Mouse (Mus musculus) liver, adult 2 months (tissue): ENCODE data around the gene Slc39a2.

Source experiments
- CTCF ChIP-seq: fragments of 200-500 bp; IDR thresholded peaks from 2 replicates; pipeline ENCODE4 v1.5.1; 2011; ENCODE audit warnings: low read depth, low read length, control low read depth
- POLR2A ChIP-seq: fragments of 200-500 bp; IDR thresholded peaks from 2 replicates; pipeline ENCODE4 v1.6.1; 2011; ENCODE audit warnings: low read length, control low read depth; ENCODE audit not compliant: insufficient read depth; ENCODE audit errors: extremely low read depth

GRCm38 (mm10) chr14:51883527-51884030 lies 9.1 kb upstream of the Slc39a2 start:
- TF ChIP-seq POLR2A (no peak), CTCF (peak; percentile 38; the same call in 1 of the 2 replicates)
